Comparison of ENCODE assay signal across 16 mouse cellular contexts in the genomic region with DNA sequence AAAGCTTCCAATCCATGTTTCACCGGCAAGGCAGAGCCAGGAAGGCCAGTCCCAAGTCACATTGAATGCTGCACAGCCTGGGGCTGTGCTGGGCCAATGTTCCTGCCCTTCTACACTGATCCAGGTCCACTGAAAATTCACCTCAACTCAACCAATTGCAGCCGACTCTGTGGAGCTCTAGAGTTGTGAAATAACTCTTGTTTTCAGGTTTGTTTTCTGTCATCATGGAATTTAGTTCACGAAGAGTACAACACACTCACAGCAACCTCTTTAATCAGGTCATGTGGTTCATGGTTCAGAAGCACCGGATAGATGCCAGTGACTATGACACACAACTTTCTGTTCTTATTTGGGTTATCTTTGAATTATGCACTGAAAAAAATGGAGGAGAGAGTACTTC.
"Had no signal": no experiment of that assay in that cellular context is flagged by ENCODE, and none has a peak within 500 bp of the region (broad histone marks: within the 10 kb centered on the region; RNA-seq: fewer than 3 reads in every experiment).

No protein-coding gene starts in this region.

- H3K4me1 ChIP-seq: liver, embryonic 15.5 days had no signal

- H3K4me2 ChIP-seq: limb, embryonic 12.5 days; liver, embryonic 15.5 days; lung, embryonic 14.5 days; neural tube, embryonic 15.5 days had no signal

- H3K36me3 ChIP-seq: limb, embryonic 12.5 days; liver, embryonic 15.5 days had no signal

- H3K27ac ChIP-seq: limb, embryonic 12.5 days; liver, embryonic 15.5 days; neural tube, embryonic 15.5 days; stomach, postnatal 0 days had no signal

- H3K4me3 ChIP-seq: limb, embryonic 12.5 days; liver, embryonic 15.5 days; myocyte; neural tube, embryonic 15.5 days had no signal

- ATAC-seq: intestine, postnatal 0 days had no signal

- DNase-seq: kidney, adult 8-10 months; kidney, postnatal 25 days; layer of hippocampus, postnatal 36 days; liver; lung, embryonic 14.5 days; lung, postnatal 10 days; lung, postnatal 4 days; right cerebral cortex, adult 18-20 months; right cerebral cortex, postnatal 25 days; thymus, postnatal 14 days had no signal

- H3K9ac ChIP-seq: limb, embryonic 12.5 days; liver, embryonic 15.5 days; lung, embryonic 14.5 days; neural tube, embryonic 15.5 days had no signal

- H3K9me3 ChIP-seq: limb, embryonic 12.5 days; liver, embryonic 15.5 days; neural tube, embryonic 15.5 days had no signal

- H3K27me3 ChIP-seq: limb, embryonic 12.5 days; liver, embryonic 15.5 days; neural tube, embryonic 15.5 days had no signal
